Mouse (Mus musculus) cortical plate, adult 2 months (tissue): Measurements from ENCODE around the gene Sel1l.

ENCODE experiments used
- CTCF ChIP-seq: fragments of 200-500 bp; IDR thresholded peaks from 2 replicates; pipeline ENCODE4 v1.5.1; 2011; ENCODE audit warnings: mild to moderate bottlenecking, control low read depth, low read length; ENCODE audit not compliant: insufficient read depth; ENCODE audit errors: extremely low read depth
- POLR2A ChIP-seq: fragments of 200-500 bp; IDR thresholded peaks from 2 replicates; pipeline ENCODE4 v1.6.1; 2011; ENCODE audit warnings: mild to moderate bottlenecking, low read length, control low read depth; ENCODE audit not compliant: insufficient read depth; ENCODE audit errors: extremely low read depth

GRCm38 (mm10) chr12:91800861-91801385 is 48.0 kb downstream of the Sel1l start:
- TF ChIP-seq POLR2A, result no peak
- TF ChIP-seq CTCF, result no peak
